Mouse (Mus musculus) C2C12 (cell line): ENCODE measurements around the gene Csdc2. TPM values are rescaled to one million over a fixed set of nuclear protein-coding genes. Genes with fewer than 3 reads are reported as not detected.

Experiments
- H3K27me3 ChIP-seq: one replicate; pipeline ENCODE4 v1.6.1; 2011; ENCODE audit not compliant: control insufficient read depth, insufficient read depth, insufficient read length
- H3K36me3 ChIP-seq: one replicate; pipeline ENCODE4 v1.6.1; 2011; ENCODE audit not compliant: control insufficient read depth, insufficient read depth
- H3K4me3 ChIP-seq: one replicate; pipeline ENCODE4 v1.5.1; 2011; ENCODE audit warnings: mild to moderate bottlenecking, control low read depth; ENCODE audit not compliant: poor library complexity, insufficient read depth, severe bottlenecking
- H3K79me2 ChIP-seq: one replicate; pipeline ENCODE4 v1.6.1; 2011; ENCODE audit not compliant: control insufficient read depth, insufficient read depth
- H3K79me3 ChIP-seq: one replicate; pipeline ENCODE4 v1.6.1; 2011; ENCODE audit warnings: low read depth, control low read depth
- H3ac ChIP-seq: one replicate; pipeline ENCODE3; 2011; ENCODE audit warnings: low read depth; ENCODE audit not compliant: control insufficient read depth, insufficient read length
- CEBPB ChIP-seq: IDR thresholded peaks from one replicate; pipeline ENCODE4 v1.6.1; 2011; ENCODE audit warnings: low read depth, mild to moderate bottlenecking, control low read depth, moderate library complexity
- CTCF ChIP-seq: IDR thresholded peaks from one replicate; pipeline ENCODE4 v1.5.1; 2011; ENCODE audit not compliant: control insufficient read depth, insufficient read depth, insufficient read length
- FOSL1 ChIP-seq: IDR thresholded peaks from one replicate; pipeline ENCODE4 v1.8.0; 2011; ENCODE audit warnings: mild to moderate bottlenecking, low read length; ENCODE audit not compliant: poor library complexity, insufficient read depth, severe bottlenecking
- MAX ChIP-seq: IDR thresholded peaks from one replicate; pipeline ENCODE4 v1.6.1; 2011; ENCODE audit warnings: mild to moderate bottlenecking, control low read depth
- MYOD1 ChIP-seq: IDR thresholded peaks from one replicate; pipeline ENCODE4 v1.6.1; 2011; ENCODE audit warnings: low read depth; ENCODE audit not compliant: control insufficient read depth, insufficient read length
- MYOG ChIP-seq: IDR thresholded peaks from one replicate; pipeline ENCODE4 v1.6.1; 2011; ENCODE audit not compliant: control insufficient read depth, insufficient read length; ENCODE audit errors: extremely low read depth
- USF1 ChIP-seq: IDR thresholded peaks from one replicate; pipeline ENCODE4 v1.6.1; 2011; ENCODE audit warnings: low read depth, mild to moderate bottlenecking, control low read depth, moderate library complexity
- polyA plus RNA-seq: library from polyadenylated mRNA; unstranded; fragments of >200 nt; fragmentation: generic; extraction: Trizol; gene quantifications from one replicate; pipeline ENCODE4 v1.2.1, GENCODE M21; 2012; ENCODE audit warnings: missing spikeins

The Csdc2 gene
- polyA plus RNA-seq, 1 experiment = 1.7 TPM

DNA sequence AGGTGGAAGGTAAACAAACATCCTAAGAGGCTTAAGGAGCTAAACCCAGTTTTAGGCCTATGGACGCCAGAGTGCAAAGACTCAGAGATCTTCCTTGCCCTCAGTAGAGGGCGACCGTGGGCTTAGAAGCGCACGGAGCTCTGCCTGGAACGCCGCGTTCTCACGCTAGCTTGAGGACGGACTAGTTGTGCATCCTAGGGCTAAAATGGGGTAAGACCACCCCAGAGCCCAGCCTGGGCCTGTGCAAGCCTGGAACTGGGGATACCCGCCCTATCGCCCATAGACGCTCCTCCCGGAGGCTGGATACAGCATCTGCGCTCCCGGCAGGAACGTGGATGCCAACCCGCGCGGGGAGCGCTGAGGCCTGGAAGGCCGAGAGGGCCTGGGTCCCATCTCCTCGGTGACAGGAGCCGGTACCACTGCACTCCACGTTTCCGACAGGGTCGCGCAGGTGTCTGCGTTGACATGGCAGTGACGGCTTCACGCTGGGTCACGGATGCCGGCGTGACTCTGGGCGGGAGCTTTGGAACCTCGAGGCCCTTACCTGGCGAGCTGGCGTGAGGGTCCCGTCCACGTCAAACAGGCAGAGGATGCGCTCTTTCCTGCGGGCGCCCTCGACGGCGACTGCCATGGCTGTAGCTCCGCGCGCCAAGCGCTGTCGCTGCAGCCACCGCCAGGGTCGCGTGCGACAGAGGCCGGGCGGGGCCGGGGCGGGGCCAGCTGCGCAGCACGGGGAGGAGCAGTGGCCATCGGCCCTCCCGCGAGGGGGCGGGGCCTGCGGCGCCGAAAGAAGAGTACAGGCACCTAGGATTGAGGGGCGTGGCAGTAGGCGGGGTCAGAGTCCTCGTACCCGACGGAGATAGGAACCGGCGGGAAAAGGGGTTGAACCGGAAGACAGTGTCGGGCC lies 23.9 kb downstream of the Csdc2 start, which contains the start of gene Pmm1:
Gene Pmm1 (minus strand): TSS at position 760 of the 907 bp plus-strand sequence.
- Histone ChIP-seq H3K4me3 (peak within 1 kb of the TSS; percentile 56), H3K36me3 (peaks cover 2% of the 10 kb centered on the region), H3K79me3 (no peaks in the 10 kb centered on the region), H3ac (peak within 1 kb of the TSS; percentile 73), H3K27me3 (no peaks in the 10 kb centered on the region), H3K79me2 (no peaks in the 10 kb centered on the region)
- TF ChIP-seq FOSL1 (no peak), USF1 (no peak), CTCF (peak; percentile 92), MYOG (no peak), MAX (peak; percentile 86), CEBPB (no peak), MYOD1 (no peak)

DNA sequence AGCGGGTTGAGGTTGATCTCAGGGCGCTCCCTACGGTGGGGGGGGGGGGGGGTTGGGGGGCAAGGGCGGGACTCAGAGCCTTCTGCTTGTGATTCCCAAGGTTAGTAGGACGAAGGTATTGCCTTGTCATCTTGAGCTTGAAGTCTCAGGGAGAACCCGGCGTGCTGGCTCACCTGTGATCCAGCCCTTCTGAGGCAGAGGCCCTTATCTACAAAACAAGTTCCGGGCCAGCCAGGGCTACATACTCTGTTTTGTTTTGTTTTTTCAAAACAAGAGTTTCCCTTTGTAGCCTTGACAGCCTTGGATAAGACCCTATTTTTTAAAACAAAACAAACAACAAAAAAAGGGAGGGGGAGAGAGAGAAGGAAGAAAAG lies 24.5 kb downstream of the Csdc2 start:
- no peaks in the 10 kb centered on the region for H3K79me3 ChIP-seq
- H3K36me3 ChIP-seq = no peaks in the 10 kb centered on the region
- no peak overlapping the region for H3ac ChIP-seq
- no peaks in the 10 kb centered on the region for H3K27me3 ChIP-seq
- H3K79me2 ChIP-seq = no peaks in the 10 kb centered on the region
- H3K4me3 ChIP-seq = peak overlapping the region; percentile 56
- TF ChIP-seq MYOG = no peak
- TF ChIP-seq MAX = no peak
- TF ChIP-seq USF1 = no peak
- no peak for TF ChIP-seq MYOD1
- TF ChIP-seq CEBPB = no peak
- no peak for TF ChIP-seq CTCF

- no peak overlapping the region for H3ac ChIP-seq
- TF ChIP-seq MYOG (no peak), USF1 (no peak), CTCF (no peak), FOSL1 (no peak), CEBPB (no peak), MAX (no peak), MYOD1 (no peak)
- H3K36me3 ChIP-seq = no peaks in the 10 kb centered on the region
- H3K4me3 ChIP-seq = no peak overlapping the region
- H3K79me2 ChIP-seq = no peaks in the 10 kb centered on the region
- no peaks in the 10 kb centered on the region for H3K79me3 ChIP-seq
- H3K27me3 ChIP-seq = no peaks in the 10 kb centered on the region
Observed at GRCm38 (mm10) chr15:81964262-81964661, 27.7 kb downstream of the Csdc2 start.

- Histone ChIP-seq H3K79me3 (no peaks in the 10 kb centered on the region), H3ac (no peak overlapping the region), H3K36me3 (no peaks in the 10 kb centered on the region), H3K27me3 (no peaks in the 10 kb centered on the region), H3K79me2 (no peaks in the 10 kb centered on the region), H3K4me3 (no peak overlapping the region)
- TF ChIP-seq MYOG (no peak), USF1 (no peak), CEBPB (peak; percentile 4)
Observed at GRCm38 (mm10) chr15:81964980-81965545, 28.5 kb downstream of the Csdc2 start.

DNA sequence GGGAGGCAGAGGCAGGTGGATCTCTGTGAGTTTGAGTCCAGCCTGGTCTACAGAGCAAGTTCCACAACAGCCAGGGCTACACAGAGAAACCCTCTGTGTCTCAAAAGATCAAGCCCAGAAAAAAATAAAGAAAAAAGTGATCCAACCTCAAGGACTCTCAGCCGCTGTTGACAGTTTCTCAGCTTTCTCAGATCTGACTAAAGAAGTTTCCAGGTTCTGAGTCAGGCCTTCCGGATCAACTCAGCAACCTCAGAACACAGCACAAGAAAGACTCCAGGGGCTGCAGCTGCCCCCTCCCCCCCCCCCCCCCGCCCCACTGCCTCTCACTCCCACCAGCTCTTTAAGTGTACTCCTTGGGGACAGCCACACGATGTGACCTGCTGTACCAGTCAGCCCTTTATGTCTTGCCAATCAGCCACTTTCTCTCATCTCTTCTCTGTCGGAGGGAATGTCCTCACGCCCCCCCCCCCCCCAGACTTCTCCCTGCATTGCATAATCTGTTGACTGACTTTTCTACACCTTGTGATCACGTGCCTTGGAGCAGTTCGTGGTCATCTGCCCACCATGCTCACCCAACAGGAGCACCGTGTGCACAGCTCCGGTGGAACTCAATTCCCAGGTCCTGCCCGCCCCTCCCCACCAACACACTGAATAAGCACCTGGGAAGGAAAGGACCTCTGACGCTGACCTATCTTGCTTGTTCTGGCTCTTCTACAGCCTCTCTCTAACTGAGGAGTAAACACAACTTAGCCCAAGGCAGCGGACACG lies 29.7 kb downstream of the Csdc2 start:
- no peaks in the 10 kb centered on the region for H3K79me2 ChIP-seq
- TF ChIP-seq MYOG (no peak), USF1 (no peak), MAX (no peak), CTCF (no peak), CEBPB (no peak), MYOD1 (no peak), FOSL1 (no peak)
- no peak overlapping the region for H3ac ChIP-seq
- no peaks in the 10 kb centered on the region for H3K79me3 ChIP-seq
- no peaks in the 10 kb centered on the region for H3K27me3 ChIP-seq
- no peak overlapping the region for H3K4me3 ChIP-seq
- no peaks in the 10 kb centered on the region for H3K36me3 ChIP-seq

DNA sequence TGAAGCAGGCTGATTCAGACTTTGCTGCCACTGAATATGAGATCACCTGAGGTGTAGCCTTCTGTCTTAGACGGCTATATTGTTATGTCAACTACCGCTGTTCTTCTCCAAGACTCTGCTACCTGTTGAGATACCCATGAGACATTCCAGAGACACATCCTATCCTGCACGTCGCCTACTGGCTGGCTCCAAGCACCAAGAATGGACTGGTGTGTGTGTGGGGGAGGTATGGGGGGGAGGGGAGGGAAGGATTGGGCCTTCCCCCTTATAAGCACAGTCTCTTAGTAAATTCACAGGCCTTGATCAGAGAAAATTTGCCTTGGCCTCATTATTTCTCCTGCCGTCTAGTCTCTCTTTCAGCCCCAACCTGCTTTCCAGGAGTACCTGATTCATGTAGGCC lies 31.3 kb downstream of the Csdc2 start:
- no peak overlapping the region for H3ac ChIP-seq
- no peaks in the 10 kb centered on the region for H3K27me3 ChIP-seq
- H3K36me3 ChIP-seq = no peaks in the 10 kb centered on the region
- H3K79me2 ChIP-seq = no peaks in the 10 kb centered on the region
- H3K79me3 ChIP-seq = no peaks in the 10 kb centered on the region
- TF ChIP-seq CEBPB (no peak), CTCF (no peak), MAX (no peak), MYOD1 (no peak), FOSL1 (no peak), MYOG (no peak), USF1 (no peak)
- peak overlapping the region; percentile 2 for H3K4me3 ChIP-seq
